Mouse (Mus musculus) thymus, adult 2 months (tissue): ENCODE data around the gene Aldh3a2. TPM values are rescaled to one million over a fixed set of nuclear protein-coding genes. Genes with fewer than 3 reads are reported as not detected.

Experiments
- DNase-seq: peaks from one replicate; pipeline ENCODE4 v3.0.0; 2021
- H3K27ac ChIP-seq: fragments of 200-500 bp; 2 replicates; pipeline ENCODE4 v1.5.1; 2012; ENCODE audit warnings: low read length, control low read depth; ENCODE audit not compliant: control insufficient read depth, insufficient read depth
- H3K27me3 ChIP-seq: fragments of 200-500 bp; 2 replicates; pipeline ENCODE4 v1.6.1; 2012; ENCODE audit warnings: mild to moderate bottlenecking, low read length, moderate library complexity, mixed read lengths; ENCODE audit not compliant: control insufficient read depth, insufficient read depth
- H3K36me3 ChIP-seq: fragments of 200-500 bp; 2 replicates; pipeline ENCODE4 v1.6.1; 2012; ENCODE audit warnings: mild to moderate bottlenecking, low read length, moderate library complexity; ENCODE audit not compliant: control insufficient read depth, insufficient read depth
- H3K4me1 ChIP-seq: fragments of 200-500 bp; replicated peaks from 2 replicates; pipeline ENCODE4 v1.6.1; 2012; ENCODE audit warnings: low read length; ENCODE audit not compliant: control insufficient read depth, insufficient read depth
- H3K4me3 ChIP-seq: fragments of 200-500 bp; 2 replicates; pipeline ENCODE4 v1.5.1; 2012; ENCODE audit warnings: mild to moderate bottlenecking, low read length, control low read depth, moderate library complexity; ENCODE audit not compliant: control insufficient read depth, insufficient read depth
- CTCF ChIP-seq: fragments of 200-500 bp; IDR thresholded peaks from 2 replicates; pipeline ENCODE4 v1.5.1; 2012; ENCODE audit warnings: mild to moderate bottlenecking, control low read depth, low read length, moderate library complexity, borderline replicate concordance; ENCODE audit not compliant: control insufficient read depth, poor library complexity, insufficient read depth; ENCODE audit errors: extremely low read depth
- POLR2A ChIP-seq: fragments of 200-500 bp; IDR thresholded peaks from 2 replicates; pipeline ENCODE4 v1.6.1; 2012; ENCODE audit warnings: mild to moderate bottlenecking, low read length, control low read depth, moderate library complexity; ENCODE audit not compliant: control insufficient read depth, poor library complexity, insufficient read depth; ENCODE audit errors: extremely low read depth
- WGBS: fragments of 180-500 bp; shearing (Covaris S2); methylation state at CpG from one replicate; pipeline ENCODE4 v1.1.7; 2018; 5-methylcytosine and 5-hydroxymethylcytosine counted together
- polyA plus RNA-seq: library from polyadenylated mRNA; depleted of rRNA; stranded (reverse); fragments of >200 nt; gene quantifications from 2 replicates; pipeline ENCODE4 v1.2.3, GENCODE M21; 2012

Aldh3a2 gene
- polyA plus RNA-seq, 1 experiment = 92.7 TPM

DNA sequence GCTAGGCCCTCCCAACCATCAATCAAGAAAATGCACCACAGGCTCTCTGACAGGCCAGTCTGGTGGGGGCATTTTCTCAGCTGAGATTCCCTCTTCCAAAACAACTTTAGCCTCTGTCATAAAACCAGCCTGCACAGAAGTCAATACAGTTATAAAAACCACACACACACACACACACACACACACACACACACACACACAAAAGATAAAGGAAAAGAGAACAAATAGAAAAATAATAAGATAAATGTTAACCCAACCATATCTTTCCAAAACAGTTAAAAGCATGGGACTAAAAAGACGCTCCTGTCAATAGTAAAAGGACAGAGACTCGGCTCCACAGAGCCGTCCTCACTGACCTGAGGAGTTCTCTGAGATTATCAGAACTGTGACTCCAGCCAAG is 9.2 kb upstream of the Aldh3a2 start:
- Histone ChIP-seq H3K27me3 (no peaks in the 10 kb centered on the region), H3K36me3 (no peaks in the 10 kb centered on the region), H3K4me1 (no peaks in the 10 kb centered on the region), H3K27ac (no peak overlapping the region), H3K4me3 (no peak overlapping the region)
- 89% methylated on average over 3 of the region's 3 CpGs for WGBS
- TF ChIP-seq CTCF (no peak), POLR2A (no peak)
- no peak for DNase-seq

DNA sequence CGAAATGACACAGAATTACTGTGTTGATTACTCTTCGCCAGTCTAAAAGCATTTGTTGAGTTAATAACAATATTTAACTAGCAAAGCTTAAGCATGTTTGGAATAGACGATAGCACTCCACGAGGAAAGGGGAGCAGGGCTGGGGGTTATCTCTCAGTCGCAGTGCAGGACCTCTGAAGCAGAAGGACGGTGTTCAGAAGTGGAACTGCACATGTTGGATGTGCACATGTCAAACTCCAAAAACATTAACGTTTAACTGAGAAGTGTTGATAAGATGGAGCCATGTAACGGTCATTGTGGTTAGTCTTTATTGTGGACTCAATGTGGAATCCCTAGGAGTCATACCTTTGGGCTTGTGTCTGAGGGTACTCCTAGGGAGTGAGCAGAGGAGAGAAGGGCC is 7.8 kb upstream of the Aldh3a2 start:
- Histone ChIP-seq H3K4me3 (no peak overlapping the region), H3K27me3 (no peaks in the 10 kb centered on the region), H3K4me1 (no peaks in the 10 kb centered on the region), H3K36me3 (no peaks in the 10 kb centered on the region), H3K27ac (no peak overlapping the region)
- 87% methylated on average over 8 of the region's 8 CpGs for WGBS
- no peak for DNase-seq
- no peak for TF ChIP-seq POLR2A
- TF ChIP-seq CTCF = no peak

DNA sequence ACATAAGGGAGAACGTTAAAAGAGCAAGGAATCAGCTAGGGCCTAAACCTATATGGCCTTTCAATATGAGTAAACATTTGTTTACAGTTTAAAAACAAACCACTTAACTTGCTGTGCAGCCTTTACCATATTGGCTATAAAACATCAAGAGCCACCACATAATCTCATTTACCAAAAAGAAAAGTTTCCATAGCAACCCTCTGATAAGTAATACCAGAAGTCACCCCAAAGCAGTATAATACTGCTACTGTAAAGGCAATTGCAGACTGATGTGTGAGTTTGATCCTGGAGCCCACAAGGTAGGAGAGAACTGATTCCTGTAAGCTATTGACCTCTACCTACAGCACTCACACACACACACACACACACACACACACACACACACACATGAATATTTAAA is 7.2 kb upstream of the Aldh3a2 start:
- H3K27ac ChIP-seq = no peak overlapping the region
- TF ChIP-seq CTCF (no peak), POLR2A (no peak)
- DNase-seq = no peak
- no peaks in the 10 kb centered on the region for H3K4me1 ChIP-seq
- H3K36me3 ChIP-seq = no peaks in the 10 kb centered on the region
- WGBS = 97% methylated on average over 1 of the region's 1 CpGs
- H3K27me3 ChIP-seq = no peaks in the 10 kb centered on the region
- H3K4me3 ChIP-seq = no peak overlapping the region

DNA sequence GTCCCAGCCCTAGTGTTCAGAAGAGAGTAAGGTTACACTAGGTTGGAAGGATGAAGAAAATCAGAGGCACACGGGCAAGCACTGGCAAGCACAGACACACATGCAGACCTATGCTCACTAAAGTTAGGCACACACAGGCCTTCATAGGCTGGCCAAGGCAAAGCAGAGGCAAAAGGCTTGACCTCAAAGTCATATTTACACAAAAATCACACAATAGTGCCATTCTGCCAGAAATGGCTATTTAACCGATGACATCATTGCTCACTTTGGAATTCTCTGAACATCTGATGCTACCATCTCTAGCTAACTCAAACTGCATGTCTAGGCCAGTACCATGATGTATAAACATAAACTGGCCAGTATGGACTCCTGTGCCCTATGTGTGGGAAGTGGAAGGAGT is 6.7 kb upstream of the Aldh3a2 start:
- Histone ChIP-seq H3K27ac (no peak overlapping the region), H3K4me1 (no peaks in the 10 kb centered on the region), H3K27me3 (no peaks in the 10 kb centered on the region), H3K36me3 (no peaks in the 10 kb centered on the region), H3K4me3 (no peak overlapping the region)
- 93% methylated on average over 2 of the region's 2 CpGs for WGBS
- DNase-seq = no peak
- TF ChIP-seq POLR2A = no peak
- TF ChIP-seq CTCF = no peak

DNA sequence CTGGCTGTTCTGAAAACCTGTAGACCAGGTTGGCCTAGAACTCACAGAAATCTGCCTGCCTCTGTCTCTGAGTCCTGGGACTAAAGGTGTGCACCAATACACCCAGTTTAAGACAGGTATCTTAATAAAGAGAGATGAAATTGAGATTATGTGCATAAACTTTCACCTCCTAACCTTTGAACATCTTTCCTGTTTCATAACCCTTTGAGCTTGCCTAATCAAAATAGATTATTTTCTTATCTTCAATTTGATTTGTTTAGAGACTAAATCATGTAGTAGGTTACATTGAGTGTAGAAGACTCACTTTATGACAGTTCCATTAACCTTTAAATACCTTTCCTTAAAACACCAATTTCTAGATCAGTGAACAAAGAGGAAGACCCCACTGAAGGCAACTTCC is 4.3 kb upstream of the Aldh3a2 start:
- H3K27me3 ChIP-seq = no peaks in the 10 kb centered on the region
- no peak for TF ChIP-seq POLR2A
- TF ChIP-seq CTCF = no peak
- H3K4me3 ChIP-seq = no peak overlapping the region
- no peaks in the 10 kb centered on the region for H3K36me3 ChIP-seq
- peaks cover 2% of the 10 kb centered on the region; the same call in 1 of the 2 replicates for H3K4me1 ChIP-seq
- no peak overlapping the region for H3K27ac ChIP-seq
- no peak for DNase-seq

DNA sequence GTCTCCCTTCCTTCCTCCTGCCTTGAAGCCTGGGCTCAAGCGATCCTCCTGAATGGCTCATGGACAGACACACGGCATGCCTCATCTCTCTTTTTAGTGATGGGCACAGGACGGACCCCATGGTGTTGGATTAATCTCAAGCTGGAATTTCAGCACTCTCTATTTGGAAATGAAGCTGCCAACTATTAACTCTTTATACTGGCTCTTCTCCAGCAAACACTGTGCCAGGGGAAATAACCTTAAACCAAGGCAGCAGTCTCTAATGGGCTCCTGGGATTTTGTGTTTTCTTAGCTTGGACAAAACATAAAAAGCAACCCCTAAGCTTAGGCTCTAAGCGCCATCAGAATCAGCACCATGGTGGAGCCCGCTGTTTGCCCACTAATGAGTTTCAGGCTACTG is 3.1 kb upstream of the Aldh3a2 start:
- TF ChIP-seq CTCF (no peak), POLR2A (no peak)
- WGBS = 99% methylated on average over 5 of the region's 5 CpGs
- no peak overlapping the region for H3K4me3 ChIP-seq
- no peaks in the 10 kb centered on the region for H3K36me3 ChIP-seq
- H3K27ac ChIP-seq = no peak overlapping the region
- peaks cover 2% of the 10 kb centered on the region; the same call in 1 of the 2 replicates for H3K4me1 ChIP-seq
- H3K27me3 ChIP-seq = no peaks in the 10 kb centered on the region
- DNase-seq = no peak
